Mouse (Mus musculus) lung, embryonic 16.5 days (tissue): ENCODE measurements around the gene Ptp4a2. TPM values are rescaled to one million over a fixed set of nuclear protein-coding genes. Genes with fewer than 3 reads are reported as not detected.

Source experiments
- ATAC-seq: fragments of 200-750 bp; cut with Nextera tagmentation; 2 replicates; pipeline ENCODE4 v1.8.0; 2017; ENCODE audit warnings: low read depth, mild to moderate bottlenecking, moderate library complexity
- H3K27ac ChIP-seq: fragments of 300-500 bp; sonication (generic); 2 replicates; pipeline ENCODE4 v1.5.1; 2014; ENCODE audit warnings: mild to moderate bottlenecking, control low read depth, low read length
- H3K27me3 ChIP-seq: fragments of 300-500 bp; sonication (generic); 2 replicates; pipeline ENCODE4 v1.6.1; 2014; ENCODE audit warnings: low read depth, low read length, mixed read lengths; ENCODE audit not compliant: control insufficient read depth, insufficient read depth
- H3K36me3 ChIP-seq: fragments of 300-500 bp; sonication (generic); 2 replicates; pipeline ENCODE4 v1.6.1; 2014; ENCODE audit warnings: low read length; ENCODE audit not compliant: control insufficient read depth, insufficient read depth
- H3K4me1 ChIP-seq: fragments of 300-500 bp; sonication (generic); replicated peaks from 2 replicates; pipeline ENCODE4 v1.6.1; 2014; ENCODE audit warnings: low read length, mixed read lengths; ENCODE audit not compliant: control insufficient read depth, insufficient read depth
- H3K4me2 ChIP-seq: fragments of 300-500 bp; sonication (generic); 2 replicates; pipeline ENCODE4 v1.6.1; 2014; ENCODE audit warnings: low read depth, low read length, control low read depth
- H3K4me3 ChIP-seq: fragments of 300-500 bp; sonication (generic); 2 replicates; pipeline ENCODE4 v1.5.1; 2014; ENCODE audit warnings: mild to moderate bottlenecking, low read length, control low read depth
- H3K9ac ChIP-seq: fragments of 300-500 bp; sonication (generic); 2 replicates; pipeline ENCODE4 v1.6.1; 2014; ENCODE audit warnings: low read length, control low read depth
- H3K9me3 ChIP-seq: fragments of 300-500 bp; sonication (generic); 2 replicates; pipeline ENCODE4 v1.6.1; 2016; ENCODE audit warnings: low read length; ENCODE audit not compliant: control insufficient read depth
- WGBS: fragments of 180-500 bp; shearing (Covaris S2); extraction: QIAGEN DNeasy Blood & Tissue Kit; methylation state at CpG from one replicate; pipeline ENCODE4 v1.1.7; 2014; 5-methylcytosine and 5-hydroxymethylcytosine counted together
- polyA plus RNA-seq: library from polyadenylated mRNA; unstranded; fragments of >200 nt; fragmentation: Nextera tagmentation; extraction: Ambion mirVana; gene quantifications from 2 replicates; pipeline ENCODE4 v1.2.1, GENCODE M21; 2015

Ptp4a2 gene
- polyA plus RNA-seq, 1 experiment from 2014 or later, result 330 TPM

DNA sequence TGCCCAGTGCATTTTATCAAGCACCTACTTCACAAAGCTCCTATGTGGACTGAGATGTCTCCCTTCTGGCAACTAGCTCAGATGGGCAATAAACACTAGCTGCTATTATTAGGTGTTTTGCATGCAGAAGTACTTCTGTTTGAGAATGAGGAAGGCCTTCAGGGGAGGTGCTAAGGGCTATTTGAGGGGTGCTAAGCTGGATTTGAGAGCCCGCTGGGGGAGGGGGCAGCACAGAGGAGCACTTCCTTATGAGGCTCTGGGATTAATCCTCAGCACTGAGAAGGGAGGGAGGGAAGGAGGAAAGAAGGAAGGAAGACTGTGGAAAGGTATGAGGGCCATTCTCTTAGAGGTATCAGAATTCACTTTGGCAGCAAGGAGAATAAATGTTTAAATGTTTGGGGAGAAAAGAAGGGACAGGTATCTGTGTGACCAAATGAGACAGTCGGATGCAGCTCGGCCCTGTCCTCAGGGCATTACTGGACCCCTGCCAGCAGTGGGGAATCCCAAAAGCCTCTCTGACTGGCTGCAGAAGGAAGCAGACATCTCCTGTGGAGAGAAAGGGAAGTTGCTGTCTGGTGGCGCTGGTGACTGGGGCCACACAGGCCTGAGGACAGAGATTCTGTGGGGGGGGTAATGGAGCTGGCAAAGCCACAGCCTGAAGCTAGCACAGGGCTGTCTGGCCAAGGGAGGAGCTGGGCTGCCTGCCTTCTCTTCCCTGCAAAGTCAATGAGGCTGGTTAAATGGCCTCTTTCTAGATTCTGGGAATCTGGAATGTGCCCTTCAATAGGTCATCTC is 28.9 kb upstream of the Ptp4a2 start:
- 22% methylated on average over 4 of the region's 4 CpGs for whole genome bisulfite sequencing
- Histone ChIP-seq H3K9me3 (no peaks in the 10 kb centered on the region), H3K27me3 (no peaks in the 10 kb centered on the region), H3K4me1 (peaks cover 7% of the 10 kb centered on the region), H3K27ac (no peak overlapping the region; the same call in 1 of the 2 replicates), H3K36me3 (no peaks in the 10 kb centered on the region), H3K4me3 (no peak overlapping the region), H3K4me2 (no peak overlapping the region), H3K9ac (no peak overlapping the region)
- ATAC-seq, result peak; percentile 79

DNA sequence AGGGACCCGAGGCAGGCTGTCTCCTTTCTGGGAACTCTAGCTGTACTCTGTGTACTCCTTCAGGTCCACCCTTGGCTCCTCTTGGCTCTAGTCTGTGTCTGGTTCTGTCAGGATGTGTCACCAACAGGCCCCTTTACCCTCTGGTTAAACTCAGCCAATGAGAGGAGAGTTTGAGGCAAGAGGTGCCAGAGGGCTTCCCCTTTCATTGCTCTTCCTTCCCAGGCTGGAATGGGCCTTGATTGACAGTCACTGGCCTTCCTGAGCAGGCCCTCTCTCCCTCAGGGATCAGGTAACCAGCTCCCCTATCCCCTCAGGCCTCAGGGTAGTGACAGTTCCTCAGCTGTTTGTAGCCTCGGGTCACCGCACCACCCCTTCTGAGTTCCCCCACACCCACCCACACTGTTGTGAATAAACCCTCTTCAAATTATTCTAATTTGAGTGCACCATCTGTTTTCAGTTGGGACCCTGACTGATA is 28.1 kb upstream of the Ptp4a2 start:
- Histone ChIP-seq H3K9me3 (no peaks in the 10 kb centered on the region), H3K27ac (no peak overlapping the region), H3K36me3 (no peaks in the 10 kb centered on the region), H3K9ac (no peak overlapping the region), H3K4me1 (peaks cover 7% of the 10 kb centered on the region), H3K4me2 (no peak overlapping the region), H3K27me3 (no peaks in the 10 kb centered on the region), H3K4me3 (no peak overlapping the region)
- ATAC-seq, result peak; percentile 46
- WGBS, result 35% methylated on average over 3 of the region's 3 CpGs

DNA sequence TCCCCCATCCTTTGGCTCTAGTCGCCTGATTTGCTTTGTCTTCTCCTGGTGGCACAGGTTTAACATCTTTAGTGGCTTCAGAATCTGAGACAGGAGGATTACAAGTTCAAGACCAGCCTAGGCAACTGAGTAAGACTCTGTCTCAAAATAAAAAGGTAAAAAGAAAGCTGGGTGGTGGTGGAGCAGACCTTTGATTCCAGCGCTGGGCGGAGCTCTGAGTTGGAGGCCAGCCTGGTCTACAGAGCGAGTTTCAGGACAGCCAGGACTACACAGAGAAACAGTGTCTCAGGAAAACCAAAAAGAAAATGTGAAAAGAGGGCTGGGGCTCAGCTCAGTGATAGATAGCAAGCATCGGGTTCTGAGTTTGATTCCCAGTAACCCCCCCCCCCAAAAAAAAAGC is 27.5 kb upstream of the Ptp4a2 start:
- no peak for ATAC-seq

DNA sequence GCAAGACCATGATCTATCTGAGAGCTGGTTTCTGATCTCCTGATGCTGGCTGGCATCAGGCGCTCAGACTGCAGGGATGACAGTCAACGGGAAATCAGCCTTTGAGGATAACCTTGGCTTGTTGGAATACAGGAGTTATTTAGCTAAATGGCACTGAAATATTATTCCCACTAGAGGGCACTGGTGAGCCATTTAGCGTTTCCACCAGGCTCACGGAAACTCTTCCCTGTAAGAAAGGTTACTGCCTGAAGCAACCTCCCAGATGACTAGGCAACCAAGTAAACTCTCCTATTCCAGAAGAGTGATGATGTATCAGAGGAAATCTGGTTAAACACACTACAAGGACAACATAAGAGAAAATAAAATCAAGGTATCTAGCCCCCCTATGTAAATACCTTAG is 25.8 kb upstream of the Ptp4a2 start:
- no peaks in the 10 kb centered on the region for H3K9me3 ChIP-seq
- peaks cover 7% of the 10 kb centered on the region for H3K4me1 ChIP-seq

More for the DNA sequence above, 27.5 kb upstream of the Ptp4a2 start:
- H3K4me3 ChIP-seq, result no peak overlapping the region
- H3K36me3 ChIP-seq, result no peaks in the 10 kb centered on the region
- no peaks in the 10 kb centered on the region for H3K27me3 ChIP-seq
- no peak overlapping the region for H3K27ac ChIP-seq
- H3K9ac ChIP-seq, result no peak overlapping the region
- H3K9me3 ChIP-seq, result no peaks in the 10 kb centered on the region
- 69% methylated on average over 5 of the region's 5 CpGs for WGBS
- H3K4me2 ChIP-seq, result no peak overlapping the region
- H3K4me1 ChIP-seq, result peaks cover 7% of the 10 kb centered on the region

DNA sequence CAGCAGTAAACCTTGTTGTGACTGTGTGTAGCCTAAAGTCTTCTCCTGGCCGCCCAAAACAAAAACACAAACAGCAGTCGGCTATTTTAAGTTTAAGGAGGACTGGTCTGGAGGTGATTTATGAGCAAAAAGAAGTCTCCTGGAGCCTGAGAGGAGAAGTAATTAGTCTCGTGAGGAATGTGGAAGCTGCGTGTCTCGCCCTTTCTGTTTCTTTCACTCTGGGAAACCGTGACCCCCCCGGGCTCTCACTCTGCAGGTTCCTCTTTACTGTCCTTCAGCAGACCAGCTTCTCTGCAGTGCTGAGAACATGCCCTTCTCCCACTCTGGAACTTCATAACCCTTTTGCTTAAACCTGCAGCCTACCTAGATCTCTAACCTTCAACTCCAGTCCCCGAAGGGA is 22.3 kb upstream of the Ptp4a2 start:
- no peak overlapping the region for H3K9ac ChIP-seq
- H3K36me3 ChIP-seq, result no peaks in the 10 kb centered on the region
- H3K27ac ChIP-seq, result no peak overlapping the region
- H3K4me2 ChIP-seq, result no peak overlapping the region
- no peak overlapping the region for H3K4me3 ChIP-seq
- 67% methylated on average over 8 of the region's 8 CpGs for WGBS
- H3K27me3 ChIP-seq, result no peaks in the 10 kb centered on the region
- no peaks in the 10 kb centered on the region for H3K9me3 ChIP-seq
- no peak for ATAC-seq
- peaks cover 2% of the 10 kb centered on the region; the same call in 1 of the 2 replicates for H3K4me1 ChIP-seq

More for the DNA sequence above, 25.8 kb upstream of the Ptp4a2 start:
- no peak overlapping the region for H3K27ac ChIP-seq
- ATAC-seq, result no peak
- no peak overlapping the region for H3K4me2 ChIP-seq
- no peaks in the 10 kb centered on the region for H3K36me3 ChIP-seq
- WGBS, result 2% methylated on average over 4 of the region's 4 CpGs
- H3K9ac ChIP-seq, result no peak overlapping the region
- no peaks in the 10 kb centered on the region for H3K27me3 ChIP-seq
- no peak overlapping the region for H3K4me3 ChIP-seq

DNA sequence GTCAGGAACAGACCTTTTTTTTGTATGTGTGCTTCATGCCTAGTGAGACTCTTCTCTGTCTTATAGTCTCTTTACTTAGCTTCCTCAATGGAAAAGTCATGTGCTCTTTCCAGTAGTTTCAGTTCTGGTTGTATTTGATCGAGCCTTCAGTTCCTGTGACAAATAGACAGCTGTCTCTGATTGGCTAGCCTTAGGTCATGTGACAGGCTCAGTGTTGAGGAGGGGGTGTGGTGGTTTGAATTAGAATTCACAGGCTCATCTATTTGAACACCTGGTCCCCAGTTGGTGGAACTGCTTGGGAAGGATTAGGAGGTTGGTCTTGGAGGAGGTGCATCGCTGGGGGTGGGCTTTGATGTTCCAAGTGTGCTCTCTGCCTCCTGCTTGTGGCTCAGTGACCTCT is 21.4 kb upstream of the Ptp4a2 start:
- Histone ChIP-seq H3K4me2 (no peak overlapping the region), H3K9ac (no peak overlapping the region), H3K27ac (no peak overlapping the region), H3K36me3 (no peaks in the 10 kb centered on the region), H3K27me3 (no peaks in the 10 kb centered on the region), H3K4me1 (peaks cover 8% of the 10 kb centered on the region; the same call in 1 of the 2 replicates), H3K4me3 (no peak overlapping the region), H3K9me3 (no peaks in the 10 kb centered on the region)
- no peak for ATAC-seq
- 86% methylated on average over 2 of the region's 2 CpGs for WGBS

DNA sequence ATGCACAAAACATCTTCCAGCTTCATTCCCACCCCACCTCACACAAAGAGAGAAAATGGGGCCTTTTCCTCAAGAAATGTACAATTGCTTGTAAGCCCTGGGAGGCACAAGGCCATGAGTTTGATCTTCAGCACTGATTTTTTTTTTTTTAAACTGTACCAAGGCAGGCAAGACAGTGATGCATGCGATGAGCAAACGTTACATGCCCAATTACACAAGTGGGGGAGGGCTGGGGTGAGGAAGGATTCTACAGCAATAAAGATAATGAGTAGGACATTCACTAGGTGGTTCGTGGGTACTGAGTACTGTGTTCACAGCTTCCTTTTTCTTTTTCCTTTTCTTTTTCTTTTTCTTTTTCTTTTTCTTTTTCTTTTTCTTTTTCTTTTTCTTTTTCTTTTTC is 20.5 kb upstream of the Ptp4a2 start:
- no peak for ATAC-seq
- H3K27me3 ChIP-seq, result no peaks in the 10 kb centered on the region
- peaks cover 11% of the 10 kb centered on the region; the same call in 1 of the 2 replicates for H3K4me1 ChIP-seq
- no peak overlapping the region for H3K27ac ChIP-seq
- H3K9ac ChIP-seq, result no peak overlapping the region
- H3K4me2 ChIP-seq, result no peak overlapping the region
- no peak overlapping the region for H3K4me3 ChIP-seq
- 72% methylated on average over 3 of the region's 3 CpGs for WGBS
- H3K9me3 ChIP-seq, result no peaks in the 10 kb centered on the region
- H3K36me3 ChIP-seq, result no peaks in the 10 kb centered on the region

DNA sequence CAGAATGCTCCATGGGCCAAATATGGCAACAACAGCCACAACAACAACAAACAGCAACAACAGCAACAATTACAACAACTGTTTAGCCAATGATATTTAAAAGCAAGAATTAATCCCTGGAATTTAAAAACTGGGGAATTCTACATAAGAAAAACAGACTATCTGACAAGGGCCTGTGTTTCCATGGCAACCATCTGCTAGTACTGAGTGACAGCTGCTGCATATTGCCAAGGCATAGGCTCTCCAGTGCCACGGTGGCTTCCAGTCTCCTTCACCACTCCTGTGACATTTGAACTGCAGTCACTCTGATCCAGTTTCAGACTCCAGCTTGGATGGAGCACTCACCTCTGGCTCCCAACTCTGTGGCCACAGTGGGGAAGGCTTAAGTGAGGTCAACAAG is 19.6 kb upstream of the Ptp4a2 start:
- Histone ChIP-seq H3K9me3 (no peaks in the 10 kb centered on the region), H3K27me3 (no peaks in the 10 kb centered on the region), H3K36me3 (no peaks in the 10 kb centered on the region), H3K4me1 (peaks cover 18% of the 10 kb centered on the region), H3K9ac (no peak overlapping the region), H3K27ac (no peak overlapping the region), H3K4me2 (no peak overlapping the region), H3K4me3 (no peak overlapping the region)
- 11% methylated on average over 1 of the region's 1 CpGs for WGBS
- no peak for ATAC-seq

DNA sequence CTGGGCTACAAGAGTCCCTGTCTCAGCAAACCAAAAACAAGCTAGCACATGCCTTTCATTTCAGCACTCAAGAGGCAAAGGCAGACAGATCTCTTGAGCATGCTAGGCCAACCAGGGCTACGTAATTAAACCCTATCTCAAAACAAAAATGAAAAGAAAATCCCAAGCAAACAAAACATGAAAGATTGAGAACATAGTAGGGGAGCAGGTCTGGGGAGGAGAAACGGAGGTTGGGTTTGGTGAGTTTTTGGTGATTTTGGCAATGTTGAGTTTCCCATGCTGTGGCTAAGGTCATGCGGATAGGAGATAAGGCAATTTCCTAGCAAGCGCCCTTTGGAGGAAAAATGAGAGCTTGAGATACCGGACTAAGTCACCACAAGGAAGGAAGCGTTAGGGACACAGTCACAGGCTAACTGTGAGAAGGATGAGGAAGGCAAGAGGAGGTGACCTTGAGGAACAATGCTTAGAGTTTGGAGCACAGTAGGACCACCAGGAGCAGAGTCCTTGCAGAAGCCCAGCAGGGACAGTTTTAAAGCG is 18.3 kb upstream of the Ptp4a2 start:
- H3K27ac ChIP-seq, result no peak overlapping the region

More for the DNA sequence above, 18.3 kb upstream of the Ptp4a2 start:
- Histone ChIP-seq H3K4me3 (no peak overlapping the region), H3K9ac (no peak overlapping the region), H3K9me3 (no peaks in the 10 kb centered on the region), H3K4me2 (no peak overlapping the region), H3K27me3 (no peaks in the 10 kb centered on the region), H3K36me3 (no peaks in the 10 kb centered on the region), H3K4me1 (peaks cover 20% of the 10 kb centered on the region)
- WGBS, result 85% methylated on average over 7 of the region's 7 CpGs
- no peak for ATAC-seq
